Mouse (Mus musculus) hindlimb bud, embryonic 11.5 days (tissue): Measurements from ENCODE around the gene Lmna.

Source experiments
- DNase-seq: peaks from one replicate; pipeline ENCODE4 v3.0.0-alpha.2; 2012; ENCODE audit warnings: low read depth, low spot score; ENCODE audit errors: extremely low spot score

The Lmna gene

DNA sequence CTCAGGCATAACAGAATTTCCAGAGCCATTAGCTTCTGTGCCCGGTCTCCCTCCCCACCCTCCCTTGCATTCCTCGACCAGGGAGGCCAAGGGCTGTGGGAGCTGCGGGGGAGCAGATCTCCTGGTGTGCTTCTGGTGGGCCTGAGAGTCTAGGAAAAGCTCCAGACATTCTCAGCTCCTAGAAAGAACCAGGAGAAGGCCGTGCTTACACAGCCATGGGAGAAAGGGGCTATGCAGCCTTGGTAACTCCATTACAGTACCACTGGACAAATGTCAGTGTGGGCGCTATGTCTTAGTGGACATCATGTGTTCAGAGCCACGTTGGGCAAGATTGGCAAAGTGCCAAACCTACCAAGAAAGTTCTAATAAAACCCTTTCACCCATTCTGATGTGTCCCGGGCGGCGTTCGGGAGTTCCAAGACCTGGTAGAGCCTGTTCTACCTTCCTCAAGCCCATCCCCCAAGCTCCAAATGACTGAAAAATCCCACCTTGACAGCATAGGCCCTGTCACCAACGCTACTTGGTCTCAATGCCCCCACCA is 7.7 kb downstream of the Lmna start:
- no peak for DNase-seq

DNA sequence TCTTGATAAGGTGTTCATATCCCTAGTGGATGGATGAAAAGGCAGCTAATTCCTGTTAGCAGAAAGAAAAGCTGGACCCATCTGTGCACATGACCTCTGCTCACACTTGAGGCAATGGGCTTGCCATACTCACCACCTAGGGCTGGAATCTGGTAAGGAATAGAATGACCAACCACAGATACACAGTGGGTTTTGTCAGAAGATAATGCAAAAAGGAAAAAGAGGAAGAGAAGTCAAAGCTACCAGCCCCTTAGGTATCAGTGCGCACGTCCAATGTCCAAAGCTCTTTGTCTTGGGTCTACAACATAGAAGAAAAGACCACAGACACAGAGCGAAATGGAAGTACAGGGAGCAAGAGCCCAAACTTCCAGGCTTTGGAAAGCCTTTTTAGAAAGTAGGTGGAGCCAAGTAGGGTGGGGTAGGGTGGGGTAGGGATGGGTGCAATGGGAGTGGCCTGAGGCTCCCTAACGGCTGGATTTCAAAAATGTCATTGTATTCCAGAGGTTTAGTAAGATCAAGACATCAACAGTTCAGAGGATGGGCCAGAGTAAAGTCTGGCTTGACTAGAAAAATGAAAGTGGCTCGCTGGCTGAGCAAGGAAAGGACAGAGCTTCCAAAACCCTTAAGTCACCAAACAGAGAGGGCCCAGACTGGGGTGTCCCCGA is 8.3 kb downstream of the Lmna start:
- no peak for DNase-seq

DNA sequence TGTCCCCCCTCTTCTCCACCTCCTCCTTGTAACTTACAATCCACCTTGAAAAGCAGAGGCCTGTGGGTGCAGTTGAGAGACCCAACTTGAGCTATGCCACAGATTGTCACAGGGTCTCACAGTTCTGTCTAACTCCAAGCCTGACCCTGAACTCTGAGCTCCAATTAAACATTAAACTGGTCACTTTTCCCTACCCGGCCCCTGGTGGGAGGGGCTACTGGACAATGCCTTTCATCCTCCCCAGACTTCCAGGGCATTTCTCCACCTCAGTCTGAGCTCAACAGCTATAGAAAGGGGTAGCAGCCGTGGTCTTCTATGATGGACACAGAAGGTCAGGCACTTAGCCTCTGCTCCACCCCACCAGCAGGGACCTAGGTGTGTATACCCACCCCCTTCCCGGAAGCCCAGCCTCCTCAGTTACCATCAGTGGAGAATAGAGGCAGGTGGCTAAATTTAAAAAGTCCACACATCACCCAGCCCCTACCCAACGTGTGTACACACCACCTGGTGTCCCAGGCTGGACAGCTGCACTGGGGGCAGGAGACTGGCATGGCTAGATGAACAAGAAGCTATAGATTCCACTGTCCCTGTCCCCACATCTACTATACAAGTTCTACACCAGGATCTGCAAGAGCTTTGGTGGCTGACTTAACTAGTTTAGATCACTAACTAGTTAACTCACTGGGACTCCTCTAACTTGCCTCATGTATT is 8.9 kb downstream of the Lmna start:
- no peak for DNase-seq

GRCm38 (mm10) chr3:88500087-88500486 is 9.7 kb downstream of the Lmna start:
- no peak for DNase-seq

DNA sequence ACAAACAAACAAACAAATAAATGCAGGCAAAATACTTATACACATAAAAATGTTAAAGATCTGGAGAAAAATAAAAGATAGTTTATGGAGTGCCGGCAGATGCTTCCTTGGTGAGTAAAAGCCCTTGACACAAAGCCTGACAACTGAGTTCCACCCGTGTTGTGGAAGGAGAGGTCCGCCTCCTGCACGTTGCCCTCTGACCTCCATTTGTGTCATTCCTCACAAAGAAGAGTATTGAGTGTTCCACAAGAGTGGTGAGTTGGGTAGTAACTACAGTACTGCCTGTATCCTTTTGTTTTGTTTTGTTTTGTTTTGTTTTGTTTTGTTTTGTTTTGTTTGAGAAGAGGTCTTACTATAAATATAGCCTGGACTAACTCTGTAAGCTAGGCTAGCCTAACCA is 10.2 kb downstream of the Lmna start:
- no peak for DNase-seq

DNA sequence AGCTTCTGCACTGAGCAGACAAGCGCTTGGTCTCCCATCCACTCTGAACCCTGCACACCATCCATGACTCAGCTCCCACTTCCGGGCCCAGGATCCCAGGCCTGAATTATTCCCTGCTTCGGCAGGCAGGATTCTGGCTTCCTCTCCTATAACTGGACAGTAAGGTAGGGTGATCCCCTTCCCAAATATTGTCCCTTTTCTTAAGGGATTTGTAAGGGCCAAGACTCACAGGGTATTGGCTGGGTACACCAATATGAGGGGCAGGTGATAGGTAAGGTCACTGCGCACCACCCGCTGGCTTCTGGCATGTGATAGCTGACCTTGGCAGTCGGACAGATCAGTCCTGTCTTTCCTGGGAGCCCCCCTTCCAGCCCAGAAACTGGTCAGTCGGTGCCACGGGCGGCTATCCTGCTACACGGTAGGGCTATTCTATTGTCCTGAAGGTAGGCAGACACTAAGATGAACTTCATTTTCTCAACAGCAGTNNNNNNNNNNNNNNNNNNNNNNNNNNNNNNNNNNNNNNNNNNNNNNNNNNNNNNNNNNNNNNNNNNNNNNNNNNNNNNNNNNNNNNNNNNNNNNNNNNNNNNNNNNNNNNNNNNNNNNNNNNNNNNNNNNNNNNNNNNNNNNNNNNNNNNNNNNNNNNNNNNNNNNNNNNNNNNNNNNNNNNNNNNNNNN is 13.9 kb downstream of the Lmna start:
- DNase-seq = no peak

GRCm38 (mm10) chr3:88494836-88495628 is 14.7 kb downstream of the Lmna start:
- DNase-seq = no peak

DNA sequence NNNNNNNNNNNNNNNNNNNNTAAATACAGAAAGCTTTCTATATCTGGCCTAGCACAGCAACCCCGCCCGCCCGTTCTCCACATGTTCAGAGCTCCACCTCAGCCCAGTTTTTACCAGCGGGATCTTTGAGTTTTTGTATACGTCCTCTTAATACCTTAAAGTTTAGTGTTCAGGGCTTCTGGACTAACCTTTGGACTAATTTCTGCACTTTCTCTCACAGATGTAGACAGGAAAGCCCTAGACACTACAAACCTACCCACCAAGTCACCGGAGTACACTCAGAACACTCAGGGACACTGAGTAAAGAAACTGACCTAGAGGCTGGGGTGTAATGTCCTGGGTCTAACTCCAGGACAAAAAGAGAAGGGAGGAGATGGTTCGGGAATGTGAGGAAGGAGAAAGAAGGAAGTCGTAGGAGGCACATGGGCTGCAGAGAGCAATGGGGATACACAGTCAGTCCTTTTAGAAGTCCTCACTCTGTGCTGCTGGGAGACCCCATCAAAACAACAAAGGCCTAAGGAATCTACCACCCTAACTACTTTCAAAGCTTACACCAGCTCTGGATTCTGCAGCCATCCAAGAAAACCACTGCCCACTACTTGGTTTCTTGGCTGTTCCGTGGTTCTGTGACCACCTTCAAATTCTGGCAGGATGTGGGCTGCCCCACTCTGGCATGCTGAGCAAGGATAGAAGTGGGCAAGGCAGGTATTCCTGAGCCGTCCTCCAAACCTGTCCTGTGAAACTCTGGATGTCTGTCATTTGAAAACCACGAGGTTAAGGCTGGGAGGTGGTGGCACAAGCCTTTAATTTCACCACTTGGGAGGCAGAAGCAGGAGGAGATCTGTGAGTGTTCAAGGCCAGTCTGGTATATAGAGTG is 15.8 kb downstream of the Lmna start:
- DNase-seq = no peak

- DNase-seq = no peak
These were observed 22.4 kb downstream of the Lmna start for GRCm38 (mm10) chr3:88487396-88487795.

- no peak for DNase-seq
These were observed 22.9 kb downstream of the Lmna start for GRCm38 (mm10) chr3:88486887-88487286.

DNA sequence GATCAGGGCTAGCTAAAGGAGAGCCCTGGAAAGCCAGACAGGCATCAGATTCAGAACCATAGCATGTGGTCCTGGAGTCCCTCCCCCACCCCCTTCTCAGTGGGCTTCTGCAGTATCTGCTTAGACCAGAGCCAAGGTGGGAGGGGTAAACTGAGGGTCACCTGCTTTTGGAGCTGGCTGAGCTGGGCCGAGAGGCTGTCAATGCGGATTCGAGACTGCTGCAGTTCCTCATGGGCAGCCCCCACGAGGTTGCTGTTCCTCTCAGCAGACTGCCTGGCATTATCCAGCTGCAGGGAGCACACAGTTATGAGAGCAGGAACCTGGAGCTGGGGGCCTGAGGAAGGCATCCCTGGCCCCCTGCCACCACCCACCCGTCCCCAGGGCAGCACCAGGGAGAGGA is 23.7 kb downstream of the Lmna start:
- DNase-seq = no peak

DNA sequence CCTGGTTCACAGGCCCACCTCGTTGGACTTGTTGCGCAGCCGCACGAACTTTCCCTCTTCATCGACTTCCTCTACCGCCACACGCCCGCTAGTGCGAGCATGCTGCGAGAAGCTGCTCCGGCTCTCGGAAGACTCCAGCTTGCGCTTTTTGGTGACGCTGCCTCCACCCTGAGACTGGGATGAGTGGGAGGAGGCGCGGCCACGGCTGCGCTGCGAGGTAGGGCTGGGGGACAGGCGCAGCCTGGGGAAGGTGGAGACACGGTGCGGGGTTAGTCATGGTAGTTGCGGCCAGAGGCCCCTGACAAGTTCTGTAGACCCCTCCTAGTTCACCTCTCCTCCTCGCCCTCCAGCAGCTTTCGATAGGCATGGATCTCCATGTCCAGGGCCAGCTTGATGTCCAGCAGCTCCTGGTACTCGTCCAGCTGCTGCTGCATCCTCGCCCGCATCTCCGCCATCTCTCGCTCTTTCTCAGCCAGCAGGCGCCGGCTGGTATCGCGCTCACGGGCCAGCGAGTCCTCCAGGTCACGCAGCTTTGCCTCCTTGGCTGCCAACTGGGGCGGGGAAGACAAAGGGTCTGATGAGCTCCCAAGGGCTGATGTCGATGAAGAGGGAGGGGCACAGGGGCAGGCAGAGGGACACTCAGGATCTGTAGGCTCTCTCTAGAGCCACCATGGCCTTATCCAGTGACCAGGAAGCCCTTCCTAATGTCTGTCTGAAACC is 25.0 kb downstream of the Lmna start:
- DNase-seq = no peak

- no peak for DNase-seq
These were observed 26.1 kb downstream of the Lmna start for GRCm38 (mm10) chr3:88483621-88484020.

DNA sequence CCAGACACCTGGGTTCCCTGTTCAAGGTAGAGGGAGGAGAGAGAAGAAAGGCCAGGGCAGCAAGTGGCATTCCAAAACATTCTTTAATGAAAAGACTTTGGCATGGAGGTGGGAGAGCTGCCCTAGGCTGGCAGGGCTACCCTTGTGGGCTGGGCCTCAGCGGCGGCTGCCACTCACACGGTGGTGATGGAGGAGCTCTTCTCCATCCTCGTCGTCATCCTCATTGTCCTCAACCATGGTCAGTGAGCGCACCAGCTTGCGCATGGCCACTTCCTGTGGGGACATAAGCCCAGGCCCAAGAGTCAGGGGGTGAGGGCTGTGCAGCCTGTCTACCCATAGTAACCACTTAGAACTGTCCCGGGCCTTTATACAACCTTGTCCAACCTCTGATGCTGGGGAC is 26.6 kb downstream of the Lmna start:
- DNase-seq = no peak

DNA sequence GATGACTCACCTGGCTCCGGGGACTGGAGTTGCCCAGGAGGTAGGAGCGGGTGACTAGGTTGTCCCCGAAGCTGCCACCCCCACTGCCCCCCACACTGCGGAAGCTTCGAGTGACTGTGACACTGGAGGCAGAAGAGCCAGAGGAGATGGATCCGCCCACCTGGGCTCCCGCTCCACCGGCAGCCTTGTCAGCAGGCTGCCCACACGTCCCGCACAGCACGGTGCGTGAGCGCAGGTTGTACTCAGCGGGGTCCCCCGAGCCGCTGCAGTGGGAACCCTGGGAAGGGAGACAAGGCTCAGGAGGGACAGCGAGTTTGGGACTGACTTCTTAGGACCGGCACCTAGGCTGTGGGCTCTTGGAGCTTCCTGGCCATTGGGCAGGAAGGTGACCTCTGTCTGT is 27.4 kb downstream of the Lmna start:
- no peak for DNase-seq

DNA sequence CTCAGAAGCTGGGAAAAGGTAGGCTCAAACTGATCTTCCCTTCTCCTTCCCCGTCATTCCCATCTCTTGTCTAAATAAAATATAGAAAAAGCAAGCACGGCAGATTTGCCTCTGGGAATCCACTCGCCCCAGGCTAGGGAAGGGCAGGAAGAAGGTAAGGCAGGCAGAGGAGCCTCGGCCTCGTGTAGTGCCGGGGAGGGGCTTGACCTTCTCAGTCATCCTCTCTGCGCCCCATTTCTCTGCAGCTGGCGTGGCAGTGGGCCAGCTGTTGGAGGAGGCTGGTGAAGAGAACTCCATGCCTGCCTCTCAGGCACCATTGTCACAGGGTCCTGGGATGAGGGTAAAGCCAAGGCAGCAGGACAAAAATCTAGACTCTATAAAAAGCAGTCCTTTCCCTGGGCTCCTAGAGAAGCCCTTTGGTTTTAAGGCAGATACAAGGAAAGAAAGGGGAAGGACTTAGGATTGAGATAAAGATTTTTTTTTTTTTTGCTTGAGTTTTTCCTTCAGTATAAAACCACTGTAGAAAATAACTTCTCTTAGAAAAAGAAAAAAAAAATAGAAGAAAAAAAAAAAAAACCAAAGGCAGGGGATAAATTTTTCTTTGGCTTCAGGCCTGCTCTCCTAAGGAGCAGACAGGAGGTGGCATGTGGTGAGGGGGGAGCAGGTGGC is 28.2 kb downstream of the Lmna start:
- DNase-seq = no peak

DNA sequence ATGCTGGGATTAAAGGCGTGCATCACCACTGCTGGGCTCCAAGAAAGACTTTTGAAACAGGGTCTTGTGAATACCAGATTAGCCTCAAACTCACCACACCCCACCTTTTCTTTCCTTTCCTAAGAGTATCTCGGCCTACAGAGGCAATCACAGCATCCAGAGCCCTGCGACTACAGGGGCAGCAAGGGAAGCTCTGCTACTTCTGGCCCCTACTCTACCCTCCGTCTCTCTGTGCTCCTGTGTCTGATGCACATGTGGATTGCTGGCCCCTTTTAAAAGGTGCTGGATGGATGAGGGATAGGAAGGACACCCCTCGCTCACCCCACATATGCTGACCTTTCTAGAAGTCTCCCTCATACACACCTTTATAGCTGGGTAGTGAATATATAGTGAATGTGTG is 29.1 kb downstream of the Lmna start:
- no peak for DNase-seq

DNA sequence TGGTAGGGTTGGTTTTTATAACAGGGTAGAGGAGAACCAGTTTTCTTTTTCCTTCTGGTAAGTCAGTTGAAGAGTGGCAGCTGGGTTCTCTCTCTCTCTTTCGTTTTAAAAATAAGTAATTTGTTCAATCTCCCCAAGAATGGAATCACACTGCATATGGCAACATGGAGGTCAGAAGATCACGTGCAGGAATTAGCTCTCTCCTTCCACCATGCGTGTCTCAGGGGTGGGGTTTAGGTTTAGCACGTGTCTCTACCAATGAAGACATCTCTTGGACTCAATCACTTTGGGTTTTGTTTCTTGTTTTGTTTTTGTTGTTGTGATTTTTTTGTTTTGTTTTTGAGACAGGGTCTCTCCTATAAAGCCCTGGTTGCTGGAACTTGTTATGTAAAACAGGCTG is 29.9 kb downstream of the Lmna start:
- DNase-seq = no peak

GRCm38 (mm10) chr3:88479163-88479562 is 30.6 kb downstream of the Lmna start:
- no peak for DNase-seq
